Mouse (Mus musculus): ENCODE measurements around the gene Kras.

- no peak for TF ChIP-seq POLR2A (IDR thresholded peaks at IDR 0.05; ENCODE audit: low read depth, low read length)
- no peak for TF ChIP-seq CTCF (conservative IDR thresholded peaks at IDR 0.05 in 1 of 2, IDR thresholded peaks at IDR 0.05 in 1 of 2; ENCODE audit: low read depth in 2 of 2, low read length in 2 of 2)
- TF ChIP-seq IRF4 (IDR thresholded peaks at IDR 0.05; ENCODE audit: low read depth, low read length), result no peak
- TF ChIP-seq MYC (IDR thresholded peaks at IDR 0.05; ENCODE audit: low read depth, low read length), result no peak
- no peak for TF ChIP-seq RCOR1 (conservative IDR thresholded peaks at IDR 0.05; ENCODE audit: low read depth, low read length)
These were observed 27.2 kb upstream of the Kras start for GRCm38 (mm10) chr6:145277138-145277763.

Data from CH12.LX (cell line).